Mouse (Mus musculus): Measurements from ENCODE around the gene Cela2a.

DNA sequence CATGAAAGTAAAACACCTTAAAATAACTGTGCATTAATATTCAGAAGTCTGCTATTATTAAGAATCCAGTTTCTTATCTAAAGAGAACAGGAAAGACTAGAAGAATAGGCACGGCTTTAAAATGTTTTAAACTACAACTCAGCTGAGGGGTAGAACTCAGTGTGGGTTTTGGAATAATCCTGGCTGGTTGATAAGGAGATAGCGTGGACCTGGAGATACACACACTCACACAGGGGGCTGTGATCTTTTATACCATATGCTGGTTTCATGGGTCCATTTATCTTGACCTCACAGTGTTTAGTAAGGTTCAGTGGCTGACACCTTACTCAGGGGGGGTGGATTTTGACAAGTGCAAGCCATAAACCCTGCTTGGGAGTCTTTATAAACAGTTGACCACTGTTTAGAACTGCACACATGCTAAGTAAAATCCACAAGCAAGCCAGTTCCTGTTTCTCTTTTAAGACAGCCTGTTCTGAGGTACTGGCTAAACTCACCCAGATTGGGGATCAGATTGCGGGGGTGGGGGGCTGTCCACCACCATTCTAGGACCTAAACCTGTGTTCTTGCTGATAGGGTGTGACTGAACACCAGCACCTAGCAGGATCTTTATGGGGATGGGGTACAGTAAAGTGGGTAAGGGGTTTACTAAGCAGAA, 36.3 kb downstream of the Cela2a start:
- TF ChIP-seq CTCF (IDR thresholded peaks at IDR 0.05) (no peak), POLR2A (IDR thresholded peaks at IDR 0.05; ENCODE audit: insufficient read depth, low read depth, low read length) (no peak)
